Mouse (Mus musculus) hindbrain, embryonic 13.5 days (tissue): ENCODE results near the gene Gm6217. TPM values are rescaled to one million over a fixed set of nuclear protein-coding genes. Genes with fewer than 3 reads are reported as not detected.
"Not testable (repeated sequence)": the region's sequence is repeated elsewhere in the genome, so short reads cannot be mapped to it uniquely, and the experiment has no call there.

Experiments
- ATAC-seq: fragments of 200-750 bp; cut with Nextera tagmentation; 2 replicates; pipeline ENCODE4 v1.8.0; 2017; ENCODE audit warnings: moderate TSS enrichment; ENCODE audit not compliant: low FRiP score
- H3K27ac ChIP-seq: fragments of 300-500 bp; sonication (generic); 2 replicates; pipeline ENCODE4 v1.5.1; 2015; ENCODE audit warnings: inconsistent platforms, mild to moderate bottlenecking, moderate library complexity
- H3K27me3 ChIP-seq: fragments of 300-500 bp; sonication (generic); 2 replicates; pipeline ENCODE4 v1.6.1; 2015; ENCODE audit warnings: mild to moderate bottlenecking, inconsistent platforms
- H3K36me3 ChIP-seq: fragments of 300-500 bp; sonication (generic); 2 replicates; pipeline ENCODE4 v1.6.1; 2015; ENCODE audit warnings: mild to moderate bottlenecking, inconsistent platforms
- H3K4me1 ChIP-seq: fragments of 300-500 bp; sonication (generic); replicated peaks from 2 replicates; pipeline ENCODE4 v1.6.1; 2015; ENCODE audit warnings: inconsistent platforms
- H3K4me2 ChIP-seq: fragments of 300-500 bp; sonication (generic); 2 replicates; pipeline ENCODE4 v1.6.1; 2015; ENCODE audit warnings: inconsistent platforms, mild to moderate bottlenecking, moderate library complexity
- H3K4me3 ChIP-seq: fragments of 300-500 bp; sonication (generic); 2 replicates; pipeline ENCODE4 v1.5.1; 2015; ENCODE audit warnings: mild to moderate bottlenecking, inconsistent platforms
- H3K9ac ChIP-seq: fragments of 300-500 bp; sonication (generic); 2 replicates; pipeline ENCODE4 v1.6.1; 2015; ENCODE audit warnings: mild to moderate bottlenecking, inconsistent platforms
- H3K9me3 ChIP-seq: fragments of 300-500 bp; sonication (generic); 2 replicates; pipeline ENCODE4 v1.6.1; 2016; ENCODE audit warnings: inconsistent platforms
- WGBS: fragments of 180-500 bp; shearing (Covaris S2); methylation state at CpG from one replicate; pipeline ENCODE4 v1.1.7; 2015; 5-methylcytosine and 5-hydroxymethylcytosine counted together
- polyA plus RNA-seq: library from polyadenylated mRNA; unstranded; fragments of >200 nt; fragmentation: Nextera tagmentation; extraction: Ambion mirVana; gene quantifications from 2 replicates; pipeline ENCODE4 v1.2.1, GENCODE M21; 2015

Gm6217 gene
- polyA plus RNA-seq: not detected in 2 replicates

GRCm38 (mm10) chr1:82931326-82931725, at the start of gene Gm6217:
TSS of gene Gm6217 (minus strand) at chr1:82931399.
- H3K4me1 ChIP-seq, H3K4me3 ChIP-seq, H3K4me2 ChIP-seq, H3K27me3 ChIP-seq, H3K9ac ChIP-seq, ATAC-seq, H3K36me3 ChIP-seq, H3K9me3 ChIP-seq, H3K27ac ChIP-seq: not testable (repeated sequence)
- WGBS: no CpG with 5 or more reads among the region's 6 CpGs

GRCm38 (mm10) chr1:82977840-82978239, 46.6 kb upstream of the Gm6217 start:
- Histone ChIP-seq H3K27ac (no peak overlapping the region), H3K27me3 (no peaks in the 10 kb centered on the region), H3K9ac (no peak overlapping the region), H3K4me1 (no peaks in the 10 kb centered on the region), H3K9me3 (no peaks in the 10 kb centered on the region), H3K4me2 (no peak overlapping the region), H3K4me3 (no peak overlapping the region), H3K36me3 (no peaks in the 10 kb centered on the region)
- ATAC-seq: no peak

GRCm38 (mm10) chr1:82975750-82976149, 44.6 kb upstream of the Gm6217 start:
- no peak overlapping the region for H3K9ac ChIP-seq
- no peak overlapping the region for H3K27ac ChIP-seq
- H3K36me3 ChIP-seq: no peaks in the 10 kb centered on the region
- H3K4me1 ChIP-seq: no peaks in the 10 kb centered on the region
- ATAC-seq: no peak
- no peaks in the 10 kb centered on the region for H3K9me3 ChIP-seq
- WGBS: 92% methylated on average over 5 of the region's 5 CpGs
- H3K27me3 ChIP-seq: no peaks in the 10 kb centered on the region
- H3K4me3 ChIP-seq: no peak overlapping the region
- no peak overlapping the region for H3K4me2 ChIP-seq

GRCm38 (mm10) chr1:82974342-82974741, 43.1 kb upstream of the Gm6217 start:
- no peaks in the 10 kb centered on the region for H3K27me3 ChIP-seq
- H3K9ac ChIP-seq: no peak overlapping the region
- H3K4me1 ChIP-seq: no peaks in the 10 kb centered on the region
- no peaks in the 10 kb centered on the region for H3K36me3 ChIP-seq
- no peak for ATAC-seq
- H3K27ac ChIP-seq: no peak overlapping the region
- H3K9me3 ChIP-seq: no peaks in the 10 kb centered on the region
- H3K4me3 ChIP-seq: no peak overlapping the region
- WGBS: 93% methylated on average over 9 of the region's 9 CpGs
- H3K4me2 ChIP-seq: no peak overlapping the region

- no peak for ATAC-seq
- Histone ChIP-seq H3K36me3 (no peaks in the 10 kb centered on the region), H3K4me3 (no peak overlapping the region), H3K9me3 (no peaks in the 10 kb centered on the region), H3K27ac (no peak overlapping the region), H3K4me1 (no peaks in the 10 kb centered on the region), H3K27me3 (no peaks in the 10 kb centered on the region), H3K9ac (no peak overlapping the region), H3K4me2 (no peak overlapping the region)
- WGBS: 71% methylated on average over 6 of the region's 6 CpGs
Measured at GRCm38 (mm10) chr1:82973901-82974300, 42.7 kb upstream of the Gm6217 start.

- no peak overlapping the region for H3K27ac ChIP-seq
- no peak overlapping the region for H3K4me3 ChIP-seq
- 80% methylated on average over 1 of the region's 1 CpGs for WGBS
- no peaks in the 10 kb centered on the region for H3K4me1 ChIP-seq
- H3K36me3 ChIP-seq: no peaks in the 10 kb centered on the region
- no peak overlapping the region for H3K9ac ChIP-seq
- H3K9me3 ChIP-seq: no peaks in the 10 kb centered on the region
- H3K4me2 ChIP-seq: no peak overlapping the region
- no peaks in the 10 kb centered on the region for H3K27me3 ChIP-seq
- no peak for ATAC-seq
Measured at GRCm38 (mm10) chr1:82973244-82973643, 42.0 kb upstream of the Gm6217 start.

- no peak overlapping the region for H3K9ac ChIP-seq
- no peak for ATAC-seq
- H3K4me3 ChIP-seq: no peak overlapping the region
- 71% methylated on average over 4 of the region's 4 CpGs for WGBS
- no peaks in the 10 kb centered on the region for H3K36me3 ChIP-seq
- no peaks in the 10 kb centered on the region for H3K4me1 ChIP-seq
- H3K27me3 ChIP-seq: no peaks in the 10 kb centered on the region
- H3K9me3 ChIP-seq: no peaks in the 10 kb centered on the region
- no peak overlapping the region for H3K27ac ChIP-seq
- no peak overlapping the region for H3K4me2 ChIP-seq
Measured at GRCm38 (mm10) chr1:82972046-82972445, 40.8 kb upstream of the Gm6217 start.

GRCm38 (mm10) chr1:82966413-82966812, 35.2 kb upstream of the Gm6217 start:
- Histone ChIP-seq H3K36me3 (no peaks in the 10 kb centered on the region), H3K9ac (no peak overlapping the region), H3K4me1 (peaks cover 4% of the 10 kb centered on the region; the same call in 1 of the 2 replicates), H3K27ac (no peak overlapping the region), H3K9me3 (no peaks in the 10 kb centered on the region), H3K4me2 (no peak overlapping the region), H3K27me3 (no peaks in the 10 kb centered on the region), H3K4me3 (no peak overlapping the region)
- peak; percentile 46; the same call in 1 of the 2 replicates for ATAC-seq
- WGBS: 46% methylated on average over 3 of the region's 3 CpGs

GRCm38 (mm10) chr1:82959870-82960385, 28.7 kb upstream of the Gm6217 start, which contains the start of gene Gm47955:
TSS of gene Gm47955 (plus strand) at chr1:82960286.
- Histone ChIP-seq H3K4me3 (no peak within 1 kb of the TSS), H3K9me3 (no peaks in the 10 kb centered on the region), H3K36me3 (no peaks in the 10 kb centered on the region), H3K4me2 (no peak within 1 kb of the TSS), H3K27ac (no peak within 1 kb of the TSS), H3K9ac (no peak within 1 kb of the TSS), H3K4me1 (no peaks in the 10 kb centered on the region), H3K27me3 (no peaks in the 10 kb centered on the region)
- ATAC-seq: no peak
- 93% methylated on average over 11 of the region's 11 CpGs for WGBS

- not testable (repeated sequence) for H3K4me3 ChIP-seq, H3K27me3 ChIP-seq, H3K4me2 ChIP-seq, H3K9me3 ChIP-seq, H3K9ac ChIP-seq, H3K27ac ChIP-seq, H3K4me1 ChIP-seq, H3K36me3 ChIP-seq, ATAC-seq
Measured at GRCm38 (mm10) chr1:82955913-82956312, 24.7 kb upstream of the Gm6217 start, which contains the start of gene Gm7544. TSS of gene Gm7544 (minus strand) at chr1:82956013.

- WGBS: 86% methylated on average over 2 of the region's 2 CpGs
Measured at GRCm38 (mm10) chr1:82948601-82949000, 17.4 kb upstream of the Gm6217 start.

GRCm38 (mm10) chr1:82946029-82946428, 14.8 kb upstream of the Gm6217 start:
- not testable (repeated sequence) for H3K4me1 ChIP-seq, ATAC-seq, H3K9ac ChIP-seq, H3K4me2 ChIP-seq, H3K36me3 ChIP-seq, H3K9me3 ChIP-seq, H3K27me3 ChIP-seq, H3K27ac ChIP-seq, H3K4me3 ChIP-seq
- WGBS: 100% methylated on average over 2 of the region's 2 CpGs

More at GRCm38 (mm10) chr1:82948601-82949000, 17.4 kb upstream of the Gm6217 start:
- Histone ChIP-seq H3K4me3 (no peak overlapping the region), H3K27me3 (no peaks in the 10 kb centered on the region), H3K36me3 (no peaks in the 10 kb centered on the region), H3K9me3 (no peaks in the 10 kb centered on the region), H3K4me1 (no peaks in the 10 kb centered on the region), H3K9ac (no peak overlapping the region), H3K27ac (no peak overlapping the region), H3K4me2 (no peak overlapping the region)
- no peak for ATAC-seq

- not testable (repeated sequence) for H3K27me3 ChIP-seq, H3K9me3 ChIP-seq, H3K4me2 ChIP-seq, H3K27ac ChIP-seq, H3K9ac ChIP-seq, ATAC-seq, H3K4me1 ChIP-seq, H3K36me3 ChIP-seq, H3K4me3 ChIP-seq
- no CpG with 5 or more reads among the region's 6 CpGs for WGBS
Measured at GRCm38 (mm10) chr1:82943295-82943694, 12.1 kb upstream of the Gm6217 start, which contains the start of gene A030003K21Rik. TSS of gene A030003K21Rik (minus strand) at chr1:82943388.
